Mouse (Mus musculus) CH12.LX (cell line): ENCODE results near the gene Pklr.

Experiments used
- CTCF ChIP-seq, 2 experiments: IDR thresholded peaks in 1 of 2; conservative IDR thresholded peaks in 1 of 2; 2 replicates each; pipeline ENCODE4 v1.5.1; 2011 to 2012; ENCODE audit warnings: low read depth in 2 of 2, low read length in 2 of 2, improper control_type of control experiment in 1 of 2, inconsistent platforms in 1 of 2, mild to moderate bottlenecking in 1 of 2, moderate library complexity in 1 of 2
- E2F4 ChIP-seq: IDR thresholded peaks from 2 replicates; pipeline ENCODE4 v1.6.1; 2011; ENCODE audit warnings: low read depth, low read length, improper control_type of control experiment; ENCODE audit not compliant: insufficient replicate concordance
- MAFK ChIP-seq: IDR thresholded peaks from 2 replicates; pipeline ENCODE4 v1.6.1; 2011; ENCODE audit warnings: low read length, improper control_type of control experiment; ENCODE audit not compliant: insufficient replicate concordance
- NELFE ChIP-seq: IDR thresholded peaks from 2 replicates; pipeline ENCODE4 v1.6.1; 2011; ENCODE audit warnings: low read depth, low read length, improper control_type of control experiment
- SIN3A ChIP-seq: IDR thresholded peaks from 2 replicates; pipeline ENCODE4 v1.6.1; 2012; ENCODE audit warnings: low read length, improper control_type of control experiment, inconsistent platforms
- TCF12 ChIP-seq: IDR thresholded peaks from 2 replicates; pipeline ENCODE4 v1.6.1; 2014; ENCODE audit warnings: low read depth, mild to moderate bottlenecking, inconsistent platforms, low read length, improper control_type of control experiment
- ZNF384 ChIP-seq: IDR thresholded peaks from 2 replicates; pipeline ENCODE4 v1.6.1; 2012; ENCODE audit warnings: low read depth, low read length, improper control_type of control experiment, inconsistent platforms

- no peak for TF ChIP-seq MAFK
- no peak for TF ChIP-seq CTCF (conservative IDR thresholded peaks at IDR 0.05 in 1 of 2, IDR thresholded peaks at IDR 0.05 in 1 of 2; ENCODE audit: low read depth in 2 of 2, low read length in 2 of 2)
- no peak for TF ChIP-seq NELFE
- TF ChIP-seq E2F4 = no peak
- TF ChIP-seq SIN3A = no peak
- TF ChIP-seq ZNF384 = no peak
- TF ChIP-seq TCF12 = no peak
Measured at GRCm38 (mm10) chr3:89091811-89092508, 44.0 kb upstream of the Pklr start.
